Mouse (Mus musculus) heart, embryonic 15.5 days (tissue): Measurements from ENCODE around the gene Cox10. TPM values are rescaled to one million over a fixed set of nuclear protein-coding genes. Genes with fewer than 3 reads are reported as not detected.

Experiments used
- ATAC-seq: fragments of 200-750 bp; cut with Nextera tagmentation; replicated peaks from 2 replicates; pipeline ENCODE4 v1.8.0; 2017; ENCODE audit warnings: low read depth, moderate TSS enrichment; ENCODE audit not compliant: insufficient number of reproducible peaks, insufficient read depth, low FRiP score
- H3K27ac ChIP-seq: fragments of 300-500 bp; sonication (generic); 2 replicates; pipeline ENCODE4 v1.5.1; 2015; ENCODE audit warnings: mild to moderate bottlenecking, inconsistent platforms
- H3K27me3 ChIP-seq: fragments of 300-500 bp; sonication (generic); 2 replicates; pipeline ENCODE4 v1.6.1; 2015; ENCODE audit warnings: inconsistent platforms
- H3K36me3 ChIP-seq: fragments of 300-500 bp; sonication (generic); 2 replicates; pipeline ENCODE4 v1.6.1; 2015; ENCODE audit warnings: mild to moderate bottlenecking, inconsistent platforms
- H3K4me1 ChIP-seq: fragments of 300-500 bp; sonication (generic); replicated peaks from 2 replicates; pipeline ENCODE4 v1.6.1; 2015; ENCODE audit warnings: inconsistent platforms
- H3K4me2 ChIP-seq: fragments of 300-500 bp; sonication (generic); 2 replicates; pipeline ENCODE4 v1.6.1; 2015; ENCODE audit warnings: inconsistent platforms, mild to moderate bottlenecking, moderate library complexity
- H3K4me3 ChIP-seq: fragments of 300-500 bp; sonication (generic); 2 replicates; pipeline ENCODE4 v1.5.1; 2015; ENCODE audit warnings: mild to moderate bottlenecking, inconsistent platforms
- H3K9ac ChIP-seq: fragments of 300-500 bp; sonication (generic); 2 replicates; pipeline ENCODE4 v1.6.1; 2015; ENCODE audit warnings: mild to moderate bottlenecking, inconsistent platforms
- H3K9me3 ChIP-seq: fragments of 300-500 bp; sonication (generic); replicated peaks from 2 replicates; pipeline ENCODE4 v1.6.1; 2016; ENCODE audit warnings: inconsistent platforms
- WGBS: fragments of 180-500 bp; shearing (Covaris S2); methylation state at CpG from one replicate; pipeline ENCODE4 v1.1.7; 2015; ENCODE audit warnings: mixed read lengths; 5-methylcytosine and 5-hydroxymethylcytosine counted together
- polyA plus RNA-seq: library from polyadenylated mRNA; unstranded; fragments of >200 nt; fragmentation: Nextera tagmentation; extraction: Ambion mirVana; gene quantifications from 2 replicates; pipeline ENCODE4 v1.2.1, GENCODE M21; 2015

Gene Cox10
- polyA plus RNA-seq, 1 experiment from 2014 or later: 36.3 TPM

- WGBS: under 1% methylated on average over 43 of the region's 43 CpGs
- Histone ChIP-seq H3K27me3 (peaks cover 84% of the 10 kb centered on the region), H3K36me3 (no peaks in the 10 kb centered on the region), H3K4me2 (peak within 1 kb of the TSS; percentile 92), H3K4me1 (peaks cover 59% of the 10 kb centered on the region), H3K27ac (peak within 1 kb of the TSS; percentile 17; the same call in 1 of the 2 replicates), H3K4me3 (peak within 1 kb of the TSS; percentile 58), H3K9me3 (no peaks in the 10 kb centered on the region), H3K9ac (peak within 1 kb of the TSS; percentile 47)
- ATAC-seq: peak; percentile 93
Measured at GRCm38 (mm10) chr11:63922091-63922621, 157.1 kb downstream of the Cox10 start, which contains the start of gene Hs3st3b1. Gene Hs3st3b1 (minus strand): TSS chr11:63922290.

GRCm38 (mm10) chr11:63921044-63921951 is 158.0 kb downstream of the Cox10 start:
- Histone ChIP-seq H3K36me3 (no peaks in the 10 kb centered on the region), H3K9ac (peak overlapping the region; percentile 47), H3K27me3 (peaks cover 76% of the 10 kb centered on the region), H3K9me3 (no peaks in the 10 kb centered on the region), H3K4me2 (peak overlapping the region; percentile 92), H3K4me3 (peak overlapping the region; percentile 58), H3K4me1 (peaks cover 59% of the 10 kb centered on the region), H3K27ac (no peak overlapping the region)
- no peak for ATAC-seq
- under 1% methylated on average over 78 of the region's 80 CpGs for WGBS

- peak; percentile 58 for ATAC-seq
- H3K27ac ChIP-seq: no peak overlapping the region
- no peaks in the 10 kb centered on the region for H3K9me3 ChIP-seq
- H3K4me3 ChIP-seq: peak overlapping the region; percentile 58
- peak overlapping the region; percentile 92 for H3K4me2 ChIP-seq
- under 1% methylated on average over 33 of the region's 33 CpGs for WGBS
- peaks cover 70% of the 10 kb centered on the region for H3K27me3 ChIP-seq
- peaks cover 64% of the 10 kb centered on the region for H3K4me1 ChIP-seq
- no peaks in the 10 kb centered on the region for H3K36me3 ChIP-seq
- peak overlapping the region; percentile 51 for H3K9ac ChIP-seq
Measured at GRCm38 (mm10) chr11:63920531-63920930, 158.7 kb downstream of the Cox10 start.

- H3K4me1 ChIP-seq: peaks cover 65% of the 10 kb centered on the region
- 9% methylated on average over 52 of the region's 52 CpGs for WGBS
- peak overlapping the region; percentile 58 for H3K4me3 ChIP-seq
- H3K27ac ChIP-seq: no peak overlapping the region
- H3K27me3 ChIP-seq: peaks cover 59% of the 10 kb centered on the region
- peak overlapping the region; percentile 92 for H3K4me2 ChIP-seq
- H3K9ac ChIP-seq: peak overlapping the region; percentile 51
- no peaks in the 10 kb centered on the region for H3K36me3 ChIP-seq
- no peak for ATAC-seq
- no peaks in the 10 kb centered on the region for H3K9me3 ChIP-seq
Measured at GRCm38 (mm10) chr11:63919211-63920098, 159.8 kb downstream of the Cox10 start.

- Histone ChIP-seq H3K4me2 (peak overlapping the region; percentile 92), H3K36me3 (no peaks in the 10 kb centered on the region), H3K4me1 (peaks cover 65% of the 10 kb centered on the region), H3K27ac (no peak overlapping the region), H3K9ac (no peak overlapping the region), H3K4me3 (peak overlapping the region; percentile 58), H3K27me3 (peaks cover 52% of the 10 kb centered on the region), H3K9me3 (no peaks in the 10 kb centered on the region)
- WGBS: 55% methylated on average over 17 of the region's 17 CpGs
- no peak for ATAC-seq
Measured at GRCm38 (mm10) chr11:63918321-63919105, 160.8 kb downstream of the Cox10 start.

GRCm38 (mm10) chr11:63917561-63917960 is 161.7 kb downstream of the Cox10 start:
- H3K27me3 ChIP-seq: peaks cover 42% of the 10 kb centered on the region
- WGBS: 33% methylated on average over 6 of the region's 6 CpGs
- ATAC-seq: no peak

GRCm38 (mm10) chr11:63914388-63914787 is 164.9 kb downstream of the Cox10 start:
- Histone ChIP-seq H3K9me3 (no peaks in the 10 kb centered on the region), H3K4me2 (peak overlapping the region; percentile 83), H3K36me3 (no peaks in the 10 kb centered on the region), H3K4me3 (peak overlapping the region; percentile 41), H3K4me1 (peaks cover 33% of the 10 kb centered on the region), H3K27me3 (peaks cover 16% of the 10 kb centered on the region), H3K9ac (peak overlapping the region; percentile 42), H3K27ac (peak overlapping the region; percentile 15; the same call in 1 of the 2 replicates)
- ATAC-seq: peak; percentile 88
- WGBS: 4% methylated on average over 20 of the region's 20 CpGs

More at GRCm38 (mm10) chr11:63917561-63917960, 161.7 kb downstream of the Cox10 start:
- Histone ChIP-seq H3K4me3 (no peak overlapping the region), H3K9me3 (no peaks in the 10 kb centered on the region), H3K4me2 (no peak overlapping the region), H3K36me3 (no peaks in the 10 kb centered on the region), H3K27ac (no peak overlapping the region), H3K4me1 (peaks cover 55% of the 10 kb centered on the region), H3K9ac (no peak overlapping the region)

GRCm38 (mm10) chr11:63913936-63914335 is 165.3 kb downstream of the Cox10 start:
- 24% methylated on average over 4 of the region's 4 CpGs for WGBS
- ATAC-seq: 0 out of 2 replicates have a peak, but pooled peaks have one; percentile 16
- no peaks in the 10 kb centered on the region for H3K9me3 ChIP-seq

More at GRCm38 (mm10) chr11:63913936-63914335, 165.3 kb downstream of the Cox10 start:
- Histone ChIP-seq H3K4me2 (peak overlapping the region; percentile 83), H3K9ac (0 out of 2 replicates have a peak overlapping the region, but pooled peaks have one; percentile 1), H3K27ac (peak overlapping the region; percentile 15; the same call in 1 of the 2 replicates), H3K4me1 (peaks cover 30% of the 10 kb centered on the region), H3K36me3 (no peaks in the 10 kb centered on the region), H3K27me3 (peaks cover 12% of the 10 kb centered on the region), H3K4me3 (peak overlapping the region; percentile 41)
